Mouse (Mus musculus) cortical plate, adult 2 months (tissue): ENCODE measurements around the gene Morn1.

ENCODE experiments used
- CTCF ChIP-seq: fragments of 200-500 bp; IDR thresholded peaks from 2 replicates; pipeline ENCODE4 v1.5.1; 2011; ENCODE audit warnings: mild to moderate bottlenecking, control low read depth, low read length; ENCODE audit not compliant: insufficient read depth; ENCODE audit errors: extremely low read depth
- POLR2A ChIP-seq: fragments of 200-500 bp; IDR thresholded peaks from 2 replicates; pipeline ENCODE4 v1.6.1; 2011; ENCODE audit warnings: mild to moderate bottlenecking, low read length, control low read depth; ENCODE audit not compliant: insufficient read depth; ENCODE audit errors: extremely low read depth

GRCm38 (mm10) chr4:155146107-155146823 is 59.9 kb downstream of the Morn1 start:
- TF ChIP-seq CTCF (no peak), POLR2A (no peak)
